Mouse (Mus musculus): ENCODE results near the gene Pbx1.
"Not testable (repeated sequence)": the region's sequence is repeated elsewhere in the genome, so short reads cannot be mapped to it uniquely, and the experiment has no call there.

The Pbx1 gene

GRCm38 (mm10) chr1:168432232-168432280 lies at the start of gene Pbx1:
Gene Pbx1, minus strand, starts transcription at chr1:168432270.
- not testable (repeated sequence) for DNase-seq (ENCODE audit: low spot score)

DNA sequence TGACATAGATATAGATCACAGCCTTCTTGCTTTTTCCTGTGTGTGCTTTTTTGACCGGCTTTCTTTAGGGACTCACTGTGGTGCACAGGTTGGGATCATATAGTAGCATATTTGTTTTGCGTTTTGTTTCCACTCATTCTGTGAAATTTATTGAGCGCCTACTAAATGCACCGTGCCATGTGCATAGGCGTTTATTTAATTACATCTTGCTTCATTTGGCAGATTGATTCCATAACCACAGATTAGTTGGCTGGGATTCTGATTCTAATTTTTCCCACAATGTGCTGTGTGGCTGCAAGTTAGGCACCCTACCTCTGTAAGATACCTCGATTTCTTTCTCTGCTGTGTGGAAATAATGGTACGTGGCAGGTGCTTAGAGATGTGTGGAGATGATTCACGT lies 47.6 kb upstream of the Pbx1 start:
- no peak for DNase-seq (ENCODE audit: low spot score)

DNA sequence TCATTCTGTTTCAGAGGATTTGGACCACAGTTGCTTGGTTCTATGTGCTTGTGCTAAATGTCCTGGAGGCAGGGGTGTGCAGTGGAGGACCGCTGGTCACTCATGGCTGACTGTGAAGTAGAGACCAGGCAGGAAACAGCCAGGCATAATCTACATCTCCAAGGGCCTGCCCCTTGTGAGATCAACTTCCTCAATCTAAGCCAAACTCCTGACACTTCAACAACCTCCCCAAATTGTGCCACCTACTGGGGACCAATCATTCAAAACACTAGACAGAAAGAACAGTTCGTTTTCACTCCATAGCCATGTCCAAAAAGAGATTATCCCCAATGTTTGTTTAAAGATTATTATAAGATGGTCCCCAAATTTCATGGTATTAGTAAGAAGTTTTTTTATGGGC lies 46.8 kb upstream of the Pbx1 start:
- no peak for DNase-seq (ENCODE audit: low spot score)

- DNase-seq (ENCODE audit: low spot score) = no peak
Measured at GRCm38 (mm10) chr1:168476917-168477316, 44.8 kb upstream of the Pbx1 start.

DNA sequence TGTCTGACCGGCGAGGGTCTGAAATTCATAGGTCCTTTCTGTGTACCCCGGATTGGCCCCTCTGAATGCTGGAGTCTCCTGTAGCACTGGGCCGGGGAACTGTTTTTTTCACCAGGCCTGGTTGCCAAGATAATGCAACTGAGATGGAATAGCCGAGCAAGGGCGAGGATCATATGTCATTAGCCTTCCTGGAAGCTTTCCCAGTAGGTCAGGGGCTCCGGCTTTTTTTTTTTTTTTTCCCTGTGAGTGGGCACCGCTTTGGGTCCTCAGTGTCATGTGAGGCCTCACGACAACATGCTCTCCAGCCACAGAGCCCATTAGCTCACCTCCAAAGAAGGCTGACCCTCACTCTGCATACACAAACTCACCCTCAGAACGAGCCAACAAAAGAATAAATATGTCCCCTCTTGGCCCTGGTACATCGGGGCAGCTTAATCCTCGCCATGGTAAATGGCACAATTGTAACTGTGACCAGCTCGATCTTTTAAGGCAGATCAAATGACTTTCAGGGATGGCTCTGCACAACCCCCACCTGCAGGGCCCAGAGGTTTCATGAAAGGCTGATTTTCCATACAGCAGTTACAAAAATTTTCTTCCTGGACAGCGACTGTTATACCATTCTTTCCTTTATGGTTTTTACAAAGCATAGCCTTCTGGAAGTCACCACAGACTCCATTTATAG lies 44.3 kb upstream of the Pbx1 start:
- no peak for DNase-seq (ENCODE audit: low spot score)

DNA sequence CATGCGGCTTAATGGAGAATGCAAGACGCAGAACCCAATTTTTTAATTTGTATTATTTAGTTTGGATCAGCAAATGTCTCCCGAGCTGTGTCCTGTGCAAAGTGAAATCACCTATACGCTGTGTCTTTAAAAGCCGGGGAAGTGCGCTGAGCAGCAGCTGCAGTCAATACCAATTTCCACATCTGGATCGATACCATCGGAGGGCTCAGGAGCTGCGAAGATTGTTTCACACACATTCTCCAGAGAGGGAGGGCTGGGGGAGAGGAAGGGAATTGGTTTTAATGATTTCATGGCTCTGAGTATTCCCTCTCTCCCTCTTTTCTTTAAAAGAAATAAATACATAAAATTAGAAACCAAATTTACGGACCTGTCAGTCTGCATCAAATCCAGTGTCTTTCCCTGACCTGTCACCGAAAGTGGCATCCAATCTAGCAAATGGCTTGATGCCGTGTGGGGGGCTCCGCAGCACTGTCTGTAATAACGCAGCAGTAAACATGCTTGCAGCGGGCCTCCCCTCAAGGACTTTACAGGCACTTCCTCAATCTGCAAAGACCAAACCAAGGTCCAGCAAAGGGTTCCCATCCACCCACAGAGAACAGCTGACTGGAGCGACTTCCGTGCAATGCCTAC lies 43.6 kb upstream of the Pbx1 start:
- no peak for DNase-seq (ENCODE audit: low spot score)

- no peak for DNase-seq (ENCODE audit: low spot score)
Measured at GRCm38 (mm10) chr1:168473255-168474069, 41.4 kb upstream of the Pbx1 start.

- DNase-seq (ENCODE audit: low spot score) = no peak
Measured at GRCm38 (mm10) chr1:168472545-168473254, 40.6 kb upstream of the Pbx1 start.

GRCm38 (mm10) chr1:168459426-168459825 lies 27.4 kb upstream of the Pbx1 start:
- no peak for DNase-seq (ENCODE audit: low spot score)

- no peak for DNase-seq (ENCODE audit: low spot score)
Measured at GRCm38 (mm10) chr1:168457191-168457747, 25.2 kb upstream of the Pbx1 start.

- no peak for DNase-seq (ENCODE audit: low spot score)
Measured at GRCm38 (mm10) chr1:168455178-168455577, 23.1 kb upstream of the Pbx1 start.

GRCm38 (mm10) chr1:168433671-168434070 lies 1.6 kb upstream of the Pbx1 start:
- DNase-seq (ENCODE audit: low spot score) = no peak

- peak; percentile 98 for DNase-seq (ENCODE audit: low spot score)
Measured at GRCm38 (mm10) chr1:168432281-168432725, 233 bp upstream of the Pbx1 start.

GRCm38 (mm10) chr1:168431711-168432231 lies 299 bp downstream of the Pbx1 start:
- no peak for DNase-seq (ENCODE audit: low spot score)

- no peak for DNase-seq (ENCODE audit: low spot score)
Measured at GRCm38 (mm10) chr1:168430868-168431710, 981 bp downstream of the Pbx1 start.

GRCm38 (mm10) chr1:168429856-168430644 lies 2.0 kb downstream of the Pbx1 start:
- no peak for DNase-seq (ENCODE audit: low spot score)

- no peak for DNase-seq (ENCODE audit: low spot score)
Measured at GRCm38 (mm10) chr1:168429406-168429805, 2.7 kb downstream of the Pbx1 start.

DNA sequence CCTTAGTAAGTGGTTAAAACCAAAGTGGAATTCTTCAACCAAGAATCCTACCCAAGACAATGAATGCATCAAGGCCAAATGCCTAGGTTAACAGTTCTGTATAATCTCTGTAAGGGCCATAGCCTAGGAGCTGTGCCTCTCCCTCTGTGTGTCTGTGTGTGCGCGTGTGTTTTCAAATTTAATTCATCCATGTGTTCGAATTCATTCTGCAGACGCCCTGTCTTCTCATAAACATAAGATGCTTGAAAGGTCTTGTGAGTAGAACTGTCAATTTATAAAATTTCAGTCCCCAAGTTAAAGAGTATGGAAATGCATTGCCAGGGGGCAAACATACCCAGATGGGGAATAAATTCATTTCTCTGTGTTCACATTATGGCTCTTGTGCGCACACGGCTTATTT lies 3.8 kb downstream of the Pbx1 start:
- DNase-seq (ENCODE audit: low spot score) = no peak

DNA sequence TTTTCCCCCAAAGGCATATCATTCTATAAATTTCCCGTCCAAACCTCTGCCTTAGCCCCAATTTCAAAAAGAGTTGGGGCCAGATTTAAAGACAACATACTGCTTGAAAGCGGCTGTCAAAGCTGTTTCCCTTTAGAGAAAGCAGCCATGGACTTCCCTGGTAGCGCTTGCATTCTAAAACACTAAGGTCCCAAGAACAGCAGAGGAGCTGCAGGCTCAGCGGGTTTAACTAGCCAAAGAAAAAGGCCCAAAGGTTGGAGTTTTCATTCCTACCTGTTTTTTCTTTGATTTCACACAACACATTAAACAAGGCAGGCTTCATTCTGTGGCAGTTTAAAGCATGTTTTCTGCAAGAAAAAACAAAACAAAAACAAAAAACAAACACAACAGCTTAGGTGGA lies 4.5 kb downstream of the Pbx1 start:
- DNase-seq (ENCODE audit: low spot score) = no peak

DNA sequence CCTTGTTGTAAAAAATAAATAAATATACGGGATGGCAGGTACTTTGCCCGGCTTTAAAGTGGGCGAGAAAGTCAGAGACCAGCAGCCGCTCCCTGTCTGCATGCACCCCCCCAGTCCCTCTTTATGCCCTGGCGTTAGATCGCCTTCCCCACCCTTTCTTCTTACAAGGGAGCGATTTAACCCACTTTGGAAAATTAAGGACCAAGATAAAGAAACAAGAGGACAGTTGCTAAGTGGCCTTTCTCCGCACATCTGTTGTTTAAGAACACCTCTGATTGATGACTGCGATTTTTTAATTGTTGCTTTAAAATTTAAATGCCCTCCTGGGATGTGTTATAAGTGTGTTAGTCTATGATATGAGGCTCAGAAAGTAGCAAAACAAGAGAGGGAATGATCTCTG lies 5.2 kb downstream of the Pbx1 start:
- DNase-seq (ENCODE audit: low spot score) = no peak

DNA sequence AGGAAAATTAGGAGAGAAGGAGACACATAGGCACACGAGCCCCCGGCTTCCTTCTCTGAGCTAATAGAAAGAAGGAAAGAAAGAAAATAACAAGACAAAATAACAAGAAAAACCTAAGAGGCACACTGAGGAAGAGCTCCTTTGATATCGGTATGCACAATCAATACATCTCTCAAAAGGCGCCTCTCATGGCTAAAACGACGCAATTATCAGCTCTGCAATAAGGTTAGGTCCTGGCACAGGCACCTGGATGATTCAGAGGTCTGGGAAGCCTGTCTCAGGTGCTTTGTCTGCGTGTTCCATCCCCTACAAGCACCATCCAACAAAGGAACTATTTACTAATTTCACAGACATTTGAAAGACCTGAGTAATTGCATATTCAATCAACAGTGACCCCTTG lies 5.8 kb downstream of the Pbx1 start:
- no peak for DNase-seq (ENCODE audit: low spot score)

Data from left cerebral cortex, adult 11 months (tissue).